Mouse (Mus musculus) limb, embryonic 11.5 days (tissue): Measurements from ENCODE around the gene Klhl7. TPM values are rescaled to one million over a fixed set of nuclear protein-coding genes. Genes with fewer than 3 reads are reported as not detected.

Source experiments
- ATAC-seq: fragments of 200-750 bp; cut with Nextera tagmentation; 2 replicates; pipeline ENCODE4 v1.8.0; 2017; ENCODE audit warnings: low read depth; ENCODE audit not compliant: insufficient number of reproducible peaks, low FRiP score, low TSS enrichment
- DNase-seq: peaks from one replicate; pipeline ENCODE4 v3.0.0-alpha.2; 2015; ENCODE audit warnings: low spot score
- H3K27ac ChIP-seq: fragments of 300-500 bp; sonication (generic); replicated peaks from 2 replicates; pipeline ENCODE4 v1.5.1; 2014; ENCODE audit warnings: low read depth, mild to moderate bottlenecking, low read length
- H3K27me3 ChIP-seq: fragments of 300-500 bp; sonication (generic); 2 replicates; pipeline ENCODE4 v1.6.1; 2014; ENCODE audit warnings: mild to moderate bottlenecking, low read length, mixed read lengths; ENCODE audit not compliant: control insufficient read depth, insufficient read depth
- H3K36me3 ChIP-seq: fragments of 300-500 bp; sonication (generic); 2 replicates; pipeline ENCODE4 v1.6.1; 2014; ENCODE audit warnings: mild to moderate bottlenecking, low read length, moderate library complexity, mixed read lengths; ENCODE audit not compliant: control insufficient read depth, insufficient read depth
- H3K4me1 ChIP-seq: fragments of 300-500 bp; sonication (generic); 2 replicates; pipeline ENCODE4 v1.6.1; 2014; ENCODE audit warnings: low read length, mixed read lengths; ENCODE audit not compliant: control insufficient read depth, insufficient read depth
- H3K4me2 ChIP-seq: fragments of 300-500 bp; sonication (generic); 2 replicates; pipeline ENCODE4 v1.6.1; 2014; ENCODE audit warnings: low read depth, mild to moderate bottlenecking, moderate library complexity; ENCODE audit not compliant: severe bottlenecking
- H3K4me3 ChIP-seq: fragments of 300-500 bp; sonication (generic); 2 replicates; pipeline ENCODE4 v1.5.1; 2014; ENCODE audit warnings: low read depth, low read length
- H3K9ac ChIP-seq: fragments of 300-500 bp; sonication (generic); 2 replicates; pipeline ENCODE4 v1.6.1; 2014; ENCODE audit warnings: mild to moderate bottlenecking, low read length
- H3K9me3 ChIP-seq: fragments of 300-500 bp; sonication (generic); 2 replicates; pipeline ENCODE4 v1.6.1; 2016; ENCODE audit warnings: low read length; ENCODE audit not compliant: control insufficient read depth
- WGBS: fragments of 180-500 bp; shearing (Covaris S2); extraction: QIAGEN DNeasy Blood & Tissue Kit; methylation state at CpG from one replicate; pipeline ENCODE4 v1.1.7; 2014; 5-methylcytosine and 5-hydroxymethylcytosine counted together
- polyA plus RNA-seq: library from polyadenylated mRNA; unstranded; fragments of >200 nt; fragmentation: Nextera tagmentation; extraction: Ambion mirVana; gene quantifications from 2 replicates; pipeline ENCODE4 v1.2.1, GENCODE M21; 2014

The Klhl7 gene
- polyA plus RNA-seq, 1 experiment from 2014 or later, result 60.0 TPM

DNA sequence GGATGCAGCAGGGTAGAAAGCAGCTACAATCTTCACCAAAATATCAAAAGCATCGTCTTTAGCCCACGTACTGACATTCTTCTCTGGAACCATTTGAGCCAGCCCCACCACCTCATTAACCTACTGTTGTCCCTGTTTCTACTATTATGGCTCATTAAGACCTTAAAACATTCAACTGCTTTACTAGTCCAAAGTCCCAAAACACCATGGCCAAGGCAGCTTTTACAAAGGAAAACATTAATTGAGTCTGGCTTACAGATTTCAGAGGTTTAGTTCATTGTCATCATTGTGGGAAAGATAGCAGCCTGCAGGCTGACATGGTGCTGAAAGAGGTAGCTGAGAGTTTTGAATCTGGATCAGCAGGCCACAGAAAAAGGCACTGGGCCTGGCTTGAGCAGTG, 3.4 kb downstream of the Klhl7 start:
- H3K36me3 ChIP-seq, result no peaks in the 10 kb centered on the region
- H3K27me3 ChIP-seq, result no peaks in the 10 kb centered on the region
- no peak overlapping the region for H3K4me3 ChIP-seq
- DNase-seq, result no peak
- H3K4me2 ChIP-seq, result no peak overlapping the region
- H3K9ac ChIP-seq, result no peak overlapping the region
- WGBS, result 70% methylated on average over 2 of the region's 2 CpGs
- H3K9me3 ChIP-seq, result no peaks in the 10 kb centered on the region
- H3K27ac ChIP-seq, result no peak overlapping the region
- H3K4me1 ChIP-seq, result no peaks in the 10 kb centered on the region
- ATAC-seq, result no peak

DNA sequence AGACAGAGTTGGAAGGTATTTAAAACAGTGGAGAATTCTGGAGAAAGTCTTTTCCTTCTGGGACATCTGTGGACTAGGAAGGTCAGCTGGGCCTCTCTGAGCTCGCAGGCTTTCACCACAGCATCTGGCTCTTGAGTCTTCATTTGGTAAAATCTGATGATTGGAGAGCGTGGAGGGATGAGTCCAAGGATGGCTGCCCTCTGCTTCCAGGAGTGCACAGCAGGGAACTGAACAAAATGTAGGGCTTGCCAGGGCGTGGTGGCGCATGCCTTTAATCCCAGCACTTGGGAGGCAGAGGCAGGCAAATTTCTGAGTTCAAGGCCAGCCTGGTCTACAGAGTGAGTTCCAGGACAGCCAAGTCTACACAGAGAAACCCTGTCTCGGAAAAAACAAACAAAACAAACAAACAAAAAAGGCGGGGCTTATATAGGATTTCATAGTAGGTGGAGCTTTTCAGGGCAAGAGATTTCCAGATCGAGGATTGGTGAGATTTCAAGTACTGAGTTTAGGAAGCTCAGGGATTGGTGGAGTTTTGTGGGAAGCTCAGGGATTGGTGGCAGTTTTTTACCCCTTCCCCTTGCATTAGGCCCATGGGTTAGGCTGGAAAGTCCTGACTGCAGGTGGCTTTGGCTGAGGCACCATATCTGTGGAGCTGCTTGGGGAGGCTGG, 6.8 kb downstream of the Klhl7 start:
- no peaks in the 10 kb centered on the region for H3K27me3 ChIP-seq

DNA sequence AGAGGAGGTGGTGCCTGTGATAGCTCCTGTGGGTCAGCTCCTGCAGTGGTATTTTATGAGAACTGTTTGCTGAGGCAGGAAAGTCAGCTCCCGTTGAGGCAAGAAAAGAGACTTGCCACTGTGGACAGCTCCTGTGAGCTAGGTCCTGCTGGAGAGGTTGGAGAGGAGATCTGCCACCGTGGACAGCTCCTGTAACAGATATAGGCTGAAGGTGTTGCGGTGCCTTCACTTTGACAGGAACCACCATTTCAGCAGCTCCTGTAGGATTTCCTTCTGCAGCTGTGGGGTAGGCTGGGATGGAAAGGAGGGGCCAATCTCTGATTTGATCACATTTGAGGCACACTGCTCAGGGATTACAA, 7.3 kb downstream of the Klhl7 start:
- Histone ChIP-seq H3K27ac (no peak overlapping the region), H3K4me2 (no peak overlapping the region), H3K27me3 (no peaks in the 10 kb centered on the region), H3K9ac (no peak overlapping the region), H3K36me3 (no peaks in the 10 kb centered on the region), H3K9me3 (no peaks in the 10 kb centered on the region), H3K4me3 (no peak overlapping the region), H3K4me1 (no peaks in the 10 kb centered on the region)
- 79% methylated on average over 3 of the region's 3 CpGs for WGBS
- ATAC-seq (no peak), DNase-seq (peak; percentile 23)

More for the DNA sequence above, 6.8 kb downstream of the Klhl7 start:
- 91% methylated on average over 7 of the region's 7 CpGs for WGBS
- Histone ChIP-seq H3K4me1 (no peaks in the 10 kb centered on the region), H3K9me3 (no peaks in the 10 kb centered on the region), H3K4me3 (no peak overlapping the region), H3K4me2 (no peak overlapping the region), H3K36me3 (no peaks in the 10 kb centered on the region), H3K27ac (no peak overlapping the region), H3K9ac (no peak overlapping the region)
- no peak for ATAC-seq
- DNase-seq, result no peak

DNA sequence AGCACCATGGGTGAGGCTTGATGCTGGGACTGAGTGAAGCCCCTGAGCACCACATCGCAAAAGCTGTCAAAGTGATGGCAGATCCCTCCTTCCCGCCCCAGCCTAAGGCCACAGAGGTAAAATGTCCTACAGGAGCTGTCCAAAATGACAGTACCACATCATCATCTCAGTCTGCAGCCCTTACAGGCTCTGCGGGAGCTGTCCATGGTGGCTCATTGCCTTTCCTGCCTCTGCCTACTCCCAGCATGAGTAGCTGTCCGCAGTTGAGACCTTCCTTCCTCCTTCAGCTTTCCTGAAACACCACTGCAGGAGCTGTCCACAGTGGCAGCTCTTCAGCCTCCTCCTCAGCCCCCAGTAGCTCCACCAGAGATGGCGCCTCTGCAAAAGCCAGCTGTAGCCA, 9.7 kb downstream of the Klhl7 start:
- ATAC-seq (no peak), DNase-seq (peak; percentile 63)
- H3K4me3 ChIP-seq, result no peak overlapping the region
- H3K9ac ChIP-seq, result no peak overlapping the region
- no peaks in the 10 kb centered on the region for H3K4me1 ChIP-seq
- H3K4me2 ChIP-seq, result no peak overlapping the region
- no peak overlapping the region for H3K27ac ChIP-seq
- no peaks in the 10 kb centered on the region for H3K9me3 ChIP-seq
- 85% methylated on average over 5 of the region's 5 CpGs for WGBS
- no peaks in the 10 kb centered on the region for H3K27me3 ChIP-seq
- no peaks in the 10 kb centered on the region for H3K36me3 ChIP-seq

DNA sequence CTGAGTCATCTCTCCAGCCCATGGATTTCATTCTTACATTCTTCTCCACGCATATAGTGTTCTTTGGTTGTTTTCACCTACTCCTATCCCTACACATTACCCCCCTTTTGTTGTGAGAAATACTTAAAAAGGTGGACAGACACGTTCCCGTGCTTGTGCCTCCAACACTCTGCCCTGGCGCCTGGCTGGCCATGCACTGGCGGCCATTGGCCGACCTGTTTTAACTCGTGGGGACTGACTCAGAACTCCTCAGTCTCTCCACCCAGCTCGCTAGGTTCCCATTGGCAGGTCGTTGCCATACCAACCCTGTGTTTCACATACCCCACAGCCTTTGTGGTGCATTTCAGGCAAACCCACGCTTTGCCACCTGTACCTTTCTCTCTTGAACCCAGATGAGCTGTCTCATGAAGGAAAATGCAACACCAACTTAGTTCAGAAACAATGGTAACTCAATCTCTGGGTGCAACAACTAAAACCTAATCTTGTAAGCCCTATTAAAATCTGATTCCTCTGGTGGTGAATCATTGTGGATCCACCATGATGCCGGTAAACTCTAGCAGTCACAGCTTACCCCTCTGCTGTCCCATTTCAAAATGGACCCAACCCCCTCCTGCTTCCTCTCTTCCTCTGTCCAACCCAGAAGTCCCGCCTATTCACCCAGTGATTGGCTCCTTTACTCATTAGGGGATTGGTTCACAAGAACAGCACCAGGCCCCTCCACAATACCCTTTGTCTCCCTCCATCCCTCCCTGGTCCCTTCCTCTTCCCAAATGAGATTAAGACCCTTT, 11.9 kb downstream of the Klhl7 start:
- Histone ChIP-seq H3K9ac (no peak overlapping the region), H3K4me3 (no peak overlapping the region), H3K27ac (no peak overlapping the region), H3K4me2 (no peak overlapping the region), H3K36me3 (no peaks in the 10 kb centered on the region), H3K9me3 (no peaks in the 10 kb centered on the region), H3K4me1 (no peaks in the 10 kb centered on the region), H3K27me3 (no peaks in the 10 kb centered on the region)
- no peak for DNase-seq
- WGBS, result 85% methylated on average over 12 of the region's 12 CpGs
- no peak for ATAC-seq

DNA sequence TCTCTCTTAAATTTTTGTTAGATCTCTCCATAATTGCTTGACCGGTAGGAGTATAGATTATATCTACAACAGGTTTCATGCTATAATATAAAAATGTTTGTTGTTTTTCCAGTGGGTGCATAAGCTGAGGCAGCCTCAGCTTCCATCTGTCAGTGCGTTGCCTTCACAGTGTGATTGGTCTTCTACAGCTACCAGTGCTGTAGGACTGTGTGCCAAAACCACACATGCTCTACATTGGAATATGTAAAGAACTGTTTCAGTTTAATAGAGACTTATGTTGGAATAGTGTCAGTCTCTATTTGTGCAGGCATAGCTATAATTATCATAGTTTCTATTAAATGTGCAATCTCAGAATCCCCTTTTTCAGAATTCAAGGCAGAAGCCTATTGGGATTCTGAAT, 21.8 kb downstream of the Klhl7 start:
- DNase-seq (no peak), ATAC-seq (no peak)
- Histone ChIP-seq H3K4me2 (no peak overlapping the region), H3K36me3 (no peaks in the 10 kb centered on the region), H3K27ac (no peak overlapping the region), H3K4me1 (no peaks in the 10 kb centered on the region), H3K9me3 (no peaks in the 10 kb centered on the region), H3K4me3 (no peak overlapping the region), H3K9ac (no peak overlapping the region), H3K27me3 (no peaks in the 10 kb centered on the region)
- 97% methylated on average over 2 of the region's 2 CpGs for WGBS

DNA sequence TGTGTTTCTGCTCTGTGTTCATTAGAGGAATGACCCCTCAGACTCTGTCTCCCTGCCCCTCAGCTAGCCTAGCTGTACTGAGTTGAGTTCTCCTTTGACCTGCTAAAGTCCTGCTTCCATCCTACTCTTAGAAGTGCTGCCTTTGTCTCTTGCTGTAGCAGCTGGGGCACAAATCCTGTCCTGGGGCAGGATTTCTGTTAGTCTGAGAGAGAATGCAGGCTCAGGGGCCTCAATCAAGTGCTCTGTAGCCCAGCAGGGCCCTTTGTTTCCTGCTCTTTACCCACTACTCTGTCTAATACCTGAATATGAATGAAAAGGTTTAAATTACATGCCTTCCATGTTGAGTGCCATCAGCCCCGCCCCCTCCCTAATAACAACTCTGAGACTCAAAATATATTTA, 23.8 kb downstream of the Klhl7 start:
- 86% methylated on average over 1 of the region's 1 CpGs for WGBS
- Histone ChIP-seq H3K4me1 (no peaks in the 10 kb centered on the region), H3K4me2 (no peak overlapping the region), H3K27me3 (no peaks in the 10 kb centered on the region), H3K9ac (no peak overlapping the region), H3K9me3 (no peaks in the 10 kb centered on the region), H3K36me3 (no peaks in the 10 kb centered on the region), H3K27ac (no peak overlapping the region), H3K4me3 (no peak overlapping the region)
- no peak for ATAC-seq
- no peak for DNase-seq

DNA sequence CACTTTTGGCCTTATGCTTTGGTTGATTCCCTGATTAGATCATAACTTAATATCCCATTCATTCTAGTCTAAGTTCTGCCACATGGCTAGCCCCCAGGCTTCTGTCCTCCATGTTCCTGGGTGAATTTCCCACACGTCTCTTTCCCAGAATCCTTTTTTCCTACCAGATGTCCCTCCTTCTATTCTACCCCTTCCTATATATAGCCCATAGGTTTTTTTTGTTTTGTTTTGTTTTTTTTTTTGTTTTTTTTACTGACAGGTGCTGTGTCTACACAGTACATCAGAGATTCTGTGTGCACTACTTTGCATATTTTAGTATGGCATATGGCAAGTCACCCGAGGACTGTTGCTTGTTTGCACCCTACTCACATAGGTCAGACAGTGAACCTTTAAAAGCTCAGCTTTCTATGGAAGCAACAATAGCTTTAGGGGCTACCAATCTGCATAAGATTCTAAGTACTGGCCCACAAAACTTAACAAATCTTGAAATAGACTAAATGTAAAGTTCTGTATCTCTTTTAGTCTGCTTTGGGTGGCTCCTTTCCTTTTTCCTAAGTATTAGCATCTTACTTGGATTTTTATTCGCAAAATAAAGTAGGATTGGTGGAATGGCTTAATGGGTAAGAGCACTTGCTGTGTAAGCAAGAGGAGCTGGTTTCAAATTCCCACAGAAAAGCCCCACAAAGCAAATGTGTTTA, 24.3 kb downstream of the Klhl7 start:
- no peak for DNase-seq
- H3K36me3 ChIP-seq, result no peaks in the 10 kb centered on the region
- no peak overlapping the region for H3K4me3 ChIP-seq
- H3K4me2 ChIP-seq, result no peak overlapping the region
- no peak overlapping the region for H3K9ac ChIP-seq
- no peaks in the 10 kb centered on the region for H3K4me1 ChIP-seq
- H3K27me3 ChIP-seq, result no peaks in the 10 kb centered on the region
- no peaks in the 10 kb centered on the region for H3K9me3 ChIP-seq
- H3K27ac ChIP-seq, result no peak overlapping the region
- 91% methylated on average over 3 of the region's 3 CpGs for WGBS
- no peak for ATAC-seq
